In the genomic region with DNA sequence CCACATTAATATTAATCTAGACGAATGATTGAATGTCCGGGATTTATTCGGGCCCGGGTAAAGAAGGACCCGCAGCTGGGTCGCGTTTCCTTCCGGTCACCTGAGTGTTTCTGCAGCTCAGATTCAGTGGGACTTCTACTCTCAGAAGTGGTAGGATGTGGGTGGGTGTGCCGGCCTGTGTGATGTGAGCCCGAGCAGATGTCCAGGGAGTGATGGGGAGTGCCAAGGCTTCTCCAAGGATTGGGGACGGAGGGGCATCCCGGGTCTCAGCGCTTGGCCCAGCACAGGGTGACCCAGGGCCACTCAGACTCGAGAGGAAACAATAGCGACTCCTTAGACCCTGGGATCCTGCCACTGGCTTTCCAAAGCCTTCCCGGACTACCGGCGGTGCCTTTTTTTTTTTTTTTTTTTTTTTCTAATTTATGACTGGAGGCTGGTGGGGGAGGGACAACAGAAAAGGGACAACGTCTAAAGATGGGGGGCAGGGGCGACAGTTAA, we compare ENCODE assay signal across 8 mouse cellular contexts. TPM values are rescaled to one million over a fixed set of nuclear protein-coding genes. Genes with fewer than 3 reads are reported as not detected.
A peak's percentile ranks its signal among the peaks of the same experiment; 100 is the strongest.
DNase-seq lines count a peak whose midpoint lies in the region; ATAC-seq and TF ChIP-seq lines count a peak whose summit lies in the region.

TSS of gene Slc1a2 (plus strand) at position 497 of the 498 bp plus-strand sequence.

- H3K4me3 ChIP-seq in kidney, postnatal 0 days (replicated peaks; ENCODE audit: low read depth, low read length) = peak within 1 kb of the TSS; percentile 56
- peak within 1 kb of the TSS; percentile 76 for H3K4me3 ChIP-seq in heart, embryonic 15.5 days

- no peaks in the 10 kb centered on the region for H3K36me3 ChIP-seq in kidney, postnatal 0 days (ENCODE audit: insufficient read depth, low read length)
- no peaks in the 10 kb centered on the region for H3K36me3 ChIP-seq in heart, embryonic 15.5 days

- H3K27me3 ChIP-seq in kidney, postnatal 0 days (ENCODE audit: insufficient read depth, low read length) = peaks cover 27% of the 10 kb centered on the region
- peaks cover 42% of the 10 kb centered on the region for H3K27me3 ChIP-seq in heart, embryonic 15.5 days

- 0 out of 2 replicates have a peak, but pooled peaks have one; percentile 17 for ATAC-seq in kidney, postnatal 0 days (replicated peaks; ENCODE audit: low FRiP score, low read depth)
- peak; percentile 48; the same call in 1 of the 2 replicates for ATAC-seq in heart, embryonic 15.5 days (replicated peaks; ENCODE audit: insufficient number of reproducible peaks, insufficient read depth, low FRiP score, low read depth)

- DNase-seq in kidney, postnatal 0 days (ENCODE audit: low spot score) = no peak
- DNase-seq in kidney, adult 11 months = no peak
- DNase-seq in cerebellum, postnatal 10 days = peak; percentile 73 to 74
- DNase-seq in left cerebral cortex, postnatal 36 days (ENCODE audit: low spot score in 2 of 2) = peak; percentile 73 to 76
- peak; percentile 56 for DNase-seq in neural tube, embryonic 10.5 days (ENCODE audit: extremely low spot score, low spot score)
- DNase-seq in adrenal gland, adult 8-10 months = no peak
- DNase-seq in adrenal gland, postnatal 14 days = no peak

- H3K9me3 ChIP-seq in kidney, postnatal 0 days (replicated peaks; ENCODE audit: low read length) = no peaks in the 10 kb centered on the region
- H3K9me3 ChIP-seq in heart, embryonic 15.5 days (replicated peaks) = no peaks in the 10 kb centered on the region

- H3K27ac ChIP-seq in kidney, postnatal 0 days = no peak within 1 kb of the TSS
- H3K27ac ChIP-seq in heart, embryonic 15.5 days = no peak within 1 kb of the TSS

- H3K4me2 ChIP-seq in kidney, postnatal 0 days (ENCODE audit: low read length) = peak within 1 kb of the TSS; percentile 97
- peak within 1 kb of the TSS; percentile 99 for H3K4me2 ChIP-seq in heart, embryonic 15.5 days

- 1% methylated on average over 20 of the region's 20 CpGs for WGBS in kidney, postnatal 0 days
- 2% methylated on average over 20 of the region's 20 CpGs for WGBS in heart, embryonic 15.5 days

- no peak for TF ChIP-seq CTCF in kidney, postnatal 0 days (IDR thresholded peaks at IDR 0.05; ENCODE audit: low read depth)

- intact Hi-C loops in left cerebral cortex, postnatal 36 days (cut with DNase I) = loop anchor here (1.0 to 5.0 kb wide), 2 partner anchors 38 to 61 kb away; no protein-coding TSS in a partner anchor

- H3K9ac ChIP-seq in kidney, postnatal 0 days (ENCODE audit: low read depth, low read length) = 0 out of 2 replicates have a peak within 1 kb of the TSS, but pooled peaks have one; percentile 33
- peak within 1 kb of the TSS; percentile 52 for H3K9ac ChIP-seq in heart, embryonic 15.5 days

- H3K4me1 ChIP-seq in kidney, postnatal 0 days (replicated peaks; ENCODE audit: insufficient read depth, low read length) = 0 out of 2 replicates have a peak, but pooled peaks cover 2% of the 10 kb centered on the region
- peaks cover 16% of the 10 kb centered on the region for H3K4me1 ChIP-seq in heart, embryonic 15.5 days (replicated peaks)

RNA-seq across cellular contexts. Expression of gene Slc1a2, which starts in this region (rescaled TPM):
- 0.13 and 0.27 TPM in 2 replicates for polyA plus RNA-seq in kidney, postnatal 0 days (2015; fragmentation: Nextera tagmentation; extraction: Ambion mirVana)
- polyA plus RNA-seq in heart, embryonic 15.5 days (2015; fragmentation: Nextera tagmentation; extraction: Ambion mirVana) = 0.11 and 0.31 TPM in 2 replicates
- total RNA-seq in left cerebral cortex, postnatal 36 days (2021) = 1,000 to 10,000 TPM; 1,740 to 1,741 TPM
- total RNA-seq in adrenal gland, adult 8-10 months (2022) = 1 to 10 TPM in 3 of 4 experiments, under 1 TPM in 1; 0.90 to 2.2 (median 1.2) TPM
- 1.9 and 2.4 TPM in 2 replicates for total RNA-seq in adrenal gland, postnatal 14 days (2021)

Comparison
In these comparisons a context has a peak if more than half of its experiments do, and no peak if none do; other contexts are left out.
1. RNA of gene Slc1a2 (total RNA-seq): 1,740 to 1,741 TPM in left cerebral cortex, postnatal 36 days; 1.9 to 2.4 TPM in adrenal gland, postnatal 14 days and 0.90 to 2.2 TPM in adrenal gland, adult 8-10 months; every median in the first group is over 100 times any median in the second.
2. Peak in ATAC-seq, H3K4me3 ChIP-seq, H3K9ac ChIP-seq and H3K4me2 ChIP-seq in kidney, postnatal 0 days; RNA of the gene not detected or under 1 TPM.
3. Peak in ATAC-seq, H3K4me3 ChIP-seq, H3K9ac ChIP-seq and H3K4me2 ChIP-seq in heart, embryonic 15.5 days; RNA of the gene not detected or under 1 TPM.
4. DNase-seq: peak in cerebellum, postnatal 10 days (2 of 2), left cerebral cortex, postnatal 36 days (2 of 2) and neural tube, embryonic 10.5 days (single experiment); none in kidney, postnatal 0 days (single experiment), kidney, adult 11 months (single experiment), adrenal gland, adult 8-10 months (single experiment) and adrenal gland, postnatal 14 days (single experiment).